Mouse (Mus musculus) embryonic facial prominence, embryonic 15.5 days (tissue): ENCODE data around the gene Arhgap10. TPM values are rescaled to one million over a fixed set of nuclear protein-coding genes. Genes with fewer than 3 reads are reported as not detected.

Source experiments
- ATAC-seq: fragments of 200-750 bp; cut with Nextera tagmentation; 2 replicates; pipeline ENCODE4 v1.8.0; 2017; ENCODE audit warnings: low read depth, moderate TSS enrichment; ENCODE audit not compliant: insufficient number of reproducible peaks, low FRiP score, low TSS enrichment
- H3K27ac ChIP-seq: fragments of 300-500 bp; sonication (generic); replicated peaks from 2 replicates; pipeline ENCODE4 v1.5.1; 2015; ENCODE audit warnings: mild to moderate bottlenecking, inconsistent platforms
- H3K27me3 ChIP-seq: fragments of 300-500 bp; sonication (generic); 2 replicates; pipeline ENCODE4 v1.6.1; 2015; ENCODE audit warnings: inconsistent platforms
- H3K36me3 ChIP-seq: fragments of 300-500 bp; sonication (generic); 2 replicates; pipeline ENCODE4 v1.6.1; 2015; ENCODE audit warnings: mild to moderate bottlenecking, inconsistent platforms
- H3K4me1 ChIP-seq: fragments of 300-500 bp; sonication (generic); 2 replicates; pipeline ENCODE4 v1.6.1; 2015; ENCODE audit warnings: inconsistent platforms
- H3K4me2 ChIP-seq: fragments of 300-500 bp; sonication (generic); replicated peaks from 2 replicates; pipeline ENCODE4 v1.6.1; 2015; ENCODE audit warnings: mild to moderate bottlenecking, inconsistent platforms
- H3K4me3 ChIP-seq: fragments of 300-500 bp; sonication (generic); replicated peaks from 2 replicates; pipeline ENCODE4 v1.5.1; 2015; ENCODE audit warnings: mild to moderate bottlenecking, inconsistent platforms
- H3K9ac ChIP-seq: fragments of 300-500 bp; sonication (generic); 2 replicates; pipeline ENCODE4 v1.6.1; 2015; ENCODE audit warnings: inconsistent platforms
- H3K9me3 ChIP-seq: fragments of 300-500 bp; sonication (generic); replicated peaks from 2 replicates; pipeline ENCODE4 v1.6.1; 2016; ENCODE audit warnings: inconsistent platforms
- WGBS: fragments of 180-500 bp; shearing (Covaris S2); methylation state at CpG from one replicate; pipeline ENCODE4 v1.1.7; 2015; 5-methylcytosine and 5-hydroxymethylcytosine counted together
- polyA plus RNA-seq: library from polyadenylated mRNA; unstranded; fragments of >200 nt; fragmentation: Nextera tagmentation; extraction: Ambion mirVana; gene quantifications from 2 replicates; pipeline ENCODE4 v1.2.1, GENCODE M21; 2015

Gene Arhgap10
- polyA plus RNA-seq, 1 experiment from 2014 or later = 30.1 TPM

DNA sequence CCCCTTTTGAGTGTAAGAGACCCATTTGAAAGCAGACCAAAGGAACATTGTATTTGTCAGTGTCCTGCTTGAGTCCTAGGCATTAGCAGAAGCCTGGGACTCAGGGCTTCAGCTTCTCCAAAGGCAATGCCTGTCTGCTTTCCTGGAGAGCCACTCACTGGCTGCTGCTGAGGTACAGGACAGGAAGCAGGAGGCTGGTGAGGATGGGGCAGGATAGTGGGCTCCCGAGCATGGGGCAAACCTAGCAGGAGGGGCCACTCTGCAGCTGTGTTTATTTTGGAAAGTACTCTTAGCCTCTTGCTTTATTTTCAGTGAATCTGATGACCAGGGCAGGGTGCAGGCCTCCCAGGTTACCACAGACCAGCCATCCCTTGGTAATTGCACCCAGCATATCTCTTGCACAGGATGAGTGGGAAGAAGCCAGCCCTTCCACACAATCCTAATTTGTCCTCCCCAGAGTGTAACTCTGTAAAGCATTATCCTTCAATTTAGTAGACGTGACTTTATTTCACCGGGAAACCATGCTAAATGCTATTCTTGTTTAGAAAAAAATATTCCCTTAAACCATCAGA lies 303.8 kb downstream of the Arhgap10 start:
- Histone ChIP-seq H3K27ac (peak overlapping the region; percentile 56; the same call in 1 of the 2 replicates), H3K4me1 (peaks cover 19% of the 10 kb centered on the region), H3K9me3 (no peaks in the 10 kb centered on the region), H3K4me3 (no peak overlapping the region), H3K9ac (no peak overlapping the region), H3K4me2 (no peak overlapping the region), H3K27me3 (no peaks in the 10 kb centered on the region), H3K36me3 (no peaks in the 10 kb centered on the region)
- 30% methylated on average over 3 of the region's 3 CpGs for WGBS
- no peak for ATAC-seq

DNA sequence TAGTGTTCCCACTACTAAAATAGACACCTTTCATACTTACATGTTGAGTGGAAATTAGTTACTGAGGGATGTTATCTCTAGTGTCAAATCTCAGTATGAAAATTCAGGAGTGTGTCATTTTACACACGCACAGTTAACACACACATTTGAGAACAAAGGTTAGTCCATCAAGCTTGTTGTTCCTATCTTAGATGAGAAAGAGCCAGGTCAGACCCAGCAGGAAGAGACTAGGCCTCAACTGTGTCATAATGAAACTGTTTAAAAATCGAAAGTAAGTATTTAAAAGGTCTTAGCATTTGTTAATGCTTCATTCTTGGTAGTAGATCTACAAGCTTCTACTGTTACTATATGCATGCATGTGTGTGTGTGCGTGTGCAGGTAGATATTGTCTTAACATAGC lies 308.5 kb downstream of the Arhgap10 start:
- no peak overlapping the region for H3K9ac ChIP-seq

More for the DNA sequence above, 308.5 kb downstream of the Arhgap10 start:
- 89% methylated on average over 3 of the region's 3 CpGs for WGBS
- Histone ChIP-seq H3K4me3 (no peak overlapping the region), H3K9me3 (no peaks in the 10 kb centered on the region), H3K4me1 (peaks cover 12% of the 10 kb centered on the region), H3K27ac (no peak overlapping the region), H3K27me3 (no peaks in the 10 kb centered on the region), H3K4me2 (no peak overlapping the region), H3K36me3 (no peaks in the 10 kb centered on the region)
- ATAC-seq = no peak

Other genes with a start within 250 kb of the Arhgap10 start
- gene Prmt9, start 31.4 kb upstream of the Arhgap10 start, polyA plus RNA-seq = 18.3 and 20.3 TPM in 2 replicates
- 31.4 and 34.4 TPM in 2 replicates for gene Tmem184c, start 92.7 kb upstream of the Arhgap10 start, polyA plus RNA-seq
- gene Ednra, start 206.5 kb upstream of the Arhgap10 start, polyA plus RNA-seq = 47.1 and 56.9 TPM in 2 replicates